Mouse (Mus musculus) cerebellum, adult 2 months (tissue): Measurements from ENCODE around the gene Ndufa13. TPM values are rescaled to one million over a fixed set of nuclear protein-coding genes. Genes with fewer than 3 reads are reported as not detected.
A peak's percentile ranks its signal among the peaks of the same experiment; 100 is the strongest.

Experiments
- DNase-seq, 2 experiments: peaks; one replicate each; pipeline ENCODE4 v3.0.0; 2021
- H3K27ac ChIP-seq: fragments of 200-500 bp; 2 replicates; pipeline ENCODE4 v1.5.1; 2012; ENCODE audit warnings: low read length, control low read depth, inconsistent platforms; ENCODE audit not compliant: insufficient read depth
- H3K27me3 ChIP-seq: fragments of 200-500 bp; 2 replicates; pipeline ENCODE4 v1.6.1; 2012; ENCODE audit warnings: inconsistent platforms, mild to moderate bottlenecking, low read length, moderate library complexity; ENCODE audit not compliant: control insufficient read depth, insufficient read depth
- H3K4me1 ChIP-seq: fragments of 200-500 bp; 2 replicates; pipeline ENCODE4 v1.6.1; 2011; ENCODE audit warnings: low read length; ENCODE audit not compliant: control insufficient read depth, insufficient read depth
- H3K4me3 ChIP-seq: fragments of 200-500 bp; replicated peaks from 2 replicates; pipeline ENCODE3; 2011; ENCODE audit warnings: mild to moderate bottlenecking, low read depth, low read length, control low read depth; ENCODE audit not compliant: insufficient read depth
- CTCF ChIP-seq: fragments of 200-500 bp; IDR thresholded peaks from 2 replicates; pipeline ENCODE4 v1.5.1; 2011; ENCODE audit warnings: low read depth, mild to moderate bottlenecking, control low read depth, low read length, moderate library complexity, borderline replicate concordance; ENCODE audit not compliant: insufficient read depth
- POLR2A ChIP-seq: fragments of 200-500 bp; IDR thresholded peaks from 2 replicates; pipeline ENCODE4 v1.6.1; 2011; ENCODE audit warnings: low read length, control low read depth, borderline replicate concordance; ENCODE audit not compliant: insufficient read depth
- WGBS: fragments of 180-500 bp; shearing (Covaris S2); methylation state at CpG from one replicate; pipeline ENCODE4 v1.1.7; 2018; 5-methylcytosine and 5-hydroxymethylcytosine counted together
- polyA plus RNA-seq: library from polyadenylated mRNA; depleted of rRNA; stranded (reverse); fragments of >200 nt; gene quantifications from 2 replicates; pipeline ENCODE4 v1.2.3, GENCODE M21; 2012

Gene Ndufa13
- polyA plus RNA-seq, 1 experiment = 239 TPM

- Histone ChIP-seq H3K27ac (no peak overlapping the region), H3K4me3 (no peak overlapping the region), H3K27me3 (no peaks in the 10 kb centered on the region), H3K4me1 (0 out of 2 replicates have a peak, but pooled peaks cover 4% of the 10 kb centered on the region)
- 91% methylated on average over 2 of the region's 2 CpGs for WGBS
- no peak for TF ChIP-seq POLR2A
- no peak for TF ChIP-seq CTCF
- DNase-seq = no peak
Measured at GRCm38 (mm10) chr8:69906260-69906659, 3.9 kb upstream of the Ndufa13 start.

GRCm38 (mm10) chr8:69904096-69904495 lies 1.7 kb upstream of the Ndufa13 start:
- WGBS = 82% methylated on average over 8 of the region's 8 CpGs
- Histone ChIP-seq H3K27me3 (no peaks in the 10 kb centered on the region), H3K27ac (no peak overlapping the region), H3K4me1 (peaks cover 6% of the 10 kb centered on the region; the same call in 1 of the 2 replicates), H3K4me3 (no peak overlapping the region)
- TF ChIP-seq CTCF = no peak
- no peak for TF ChIP-seq POLR2A
- no peak for DNase-seq

- peaks cover 8% of the 10 kb centered on the region for H3K4me1 ChIP-seq
- under 1% methylated on average over 45 of the region's 45 CpGs for WGBS
Measured at GRCm38 (mm10) chr8:69903063-69903542, 745 bp upstream of the Ndufa13 start.

GRCm38 (mm10) chr8:69901484-69902162 lies 735 bp downstream of the Ndufa13 start:
- H3K27me3 ChIP-seq = no peaks in the 10 kb centered on the region
- H3K4me3 ChIP-seq = peak overlapping the region; percentile 89
- 1% methylated on average over 41 of the region's 41 CpGs for WGBS
- peak overlapping the region; percentile 88 for H3K27ac ChIP-seq
- TF ChIP-seq CTCF (peak; percentile 48; the same call in 1 of the 2 replicates), POLR2A (peak; percentile 88)
- DNase-seq = peak; percentile 97 to 99
- peaks cover 17% of the 10 kb centered on the region for H3K4me1 ChIP-seq

More at GRCm38 (mm10) chr8:69903063-69903542, 745 bp upstream of the Ndufa13 start:
- Histone ChIP-seq H3K27me3 (no peaks in the 10 kb centered on the region), H3K4me3 (peak overlapping the region; percentile 89), H3K27ac (peak overlapping the region; percentile 42)
- DNase-seq = peak; percentile 99 to 100
- TF ChIP-seq CTCF = no peak
- TF ChIP-seq POLR2A = peak; percentile 90

GRCm38 (mm10) chr8:69900895-69901451 lies 1.4 kb downstream of the Ndufa13 start:
- no peak for TF ChIP-seq POLR2A
- TF ChIP-seq CTCF = no peak
- H3K27me3 ChIP-seq = no peaks in the 10 kb centered on the region
- WGBS = 9% methylated on average over 12 of the region's 12 CpGs
- no peak for DNase-seq
- peaks cover 20% of the 10 kb centered on the region for H3K4me1 ChIP-seq
- peak overlapping the region; percentile 89 for H3K4me3 ChIP-seq
- H3K27ac ChIP-seq = peak overlapping the region; percentile 88

GRCm38 (mm10) chr8:69899876-69900275 lies 2.5 kb downstream of the Ndufa13 start:
- WGBS = 87% methylated on average over 2 of the region's 2 CpGs
- H3K27ac ChIP-seq = no peak overlapping the region
- TF ChIP-seq CTCF (no peak), POLR2A (no peak)
- no peaks in the 10 kb centered on the region for H3K27me3 ChIP-seq
- H3K4me1 ChIP-seq = peaks cover 24% of the 10 kb centered on the region
- H3K4me3 ChIP-seq = no peak overlapping the region
- DNase-seq = no peak

GRCm38 (mm10) chr8:69897857-69898256 lies 4.5 kb downstream of the Ndufa13 start:
- 73% methylated on average over 6 of the region's 6 CpGs for WGBS
- no peak overlapping the region for H3K27ac ChIP-seq
- DNase-seq = no peak
- peaks cover 29% of the 10 kb centered on the region for H3K4me1 ChIP-seq
- no peak overlapping the region for H3K4me3 ChIP-seq
- TF ChIP-seq POLR2A = no peak
- TF ChIP-seq CTCF = no peak
- H3K27me3 ChIP-seq = no peaks in the 10 kb centered on the region

GRCm38 (mm10) chr8:69895772-69896451 lies 6.4 kb downstream of the Ndufa13 start:
- no peak overlapping the region for H3K4me3 ChIP-seq
- no peak overlapping the region for H3K27ac ChIP-seq
- no peak for DNase-seq
- TF ChIP-seq CTCF = no peak
- TF ChIP-seq POLR2A = no peak
- 33% methylated on average over 4 of the region's 4 CpGs for WGBS
- H3K27me3 ChIP-seq = no peaks in the 10 kb centered on the region
- peaks cover 25% of the 10 kb centered on the region for H3K4me1 ChIP-seq
